Mouse (Mus musculus) ES-E14 (cell line): ENCODE data around the gene B3gat3. TPM values are rescaled to one million over a fixed set of nuclear protein-coding genes. Genes with fewer than 3 reads are reported as not detected.

Experiments used
- DNase-seq: peaks from one replicate; pipeline ENCODE4 v3.0.0-alpha.2; 2013; ENCODE audit warnings: low read depth, low spot score
- H3K27ac ChIP-seq: 2 replicates; pipeline ENCODE4 v1.5.1; 2012; ENCODE audit warnings: low read depth, mild to moderate bottlenecking, low read length, moderate library complexity, mixed read lengths; ENCODE audit not compliant: poor library complexity, insufficient read depth, severe bottlenecking
- H3K36me3 ChIP-seq: 2 replicates; pipeline ENCODE4 v1.6.1; 2012; ENCODE audit warnings: mild to moderate bottlenecking, low read length, moderate library complexity, mixed read lengths; ENCODE audit not compliant: control insufficient read depth, poor library complexity, insufficient read depth, severe bottlenecking
- H3K4me1 ChIP-seq, 2 experiments: fragments of 150-350 bp in 1 of 2; sonication (generic) in 1 of 2; 2 replicates each; pipeline ENCODE4 v1.6.1; 2012; ENCODE audit warnings: low read length in 2 of 2, mild to moderate bottlenecking in 1 of 2, mixed read lengths in 1 of 2; ENCODE audit not compliant: control insufficient read depth in 2 of 2, insufficient read depth in 2 of 2, poor library complexity in 1 of 2
- H3K4me3 ChIP-seq, 2 experiments: fragments of 150-350 bp in 1 of 2; sonication (generic) in 1 of 2; 2 replicates each; pipeline ENCODE4 v1.5.1; 2012; ENCODE audit warnings: low read length in 2 of 2, low read depth in 1 of 2, mild to moderate bottlenecking in 1 of 2, mixed read lengths in 1 of 2; ENCODE audit not compliant: insufficient read depth in 1 of 2, poor library complexity in 1 of 2, severe bottlenecking in 1 of 2
- H3K9ac ChIP-seq: 2 replicates; pipeline ENCODE4 v1.6.1; 2012; ENCODE audit warnings: low read depth, mild to moderate bottlenecking, low read length, mixed read lengths; ENCODE audit not compliant: poor library complexity, insufficient read depth, severe bottlenecking
- H3K9me3 ChIP-seq: fragments of 150-350 bp; sonication (generic); 2 replicates; pipeline ENCODE4 v1.6.1; 2012; ENCODE audit warnings: low read depth, mild to moderate bottlenecking, low read length; ENCODE audit not compliant: control insufficient read depth, insufficient read depth
- ZC3H11A ChIP-seq: IDR thresholded peaks from 2 replicates; pipeline ENCODE4 v1.6.1; 2012; ENCODE audit warnings: low read depth, mild to moderate bottlenecking, inconsistent platforms, low read length, borderline replicate concordance
- ZNF384 ChIP-seq: IDR thresholded peaks from 2 replicates; pipeline ENCODE4 v1.6.1; 2012; ENCODE audit warnings: low read depth, low read length, inconsistent platforms
- in situ Hi-C, 2 experiments: fragments of 600-800 bp; cut with MboI; formaldehyde crosslinking; loops; one replicate each; pipeline ENCODE4 v1.15.1; 2025; ENCODE audit warnings: low sequenced_read_pairs in 2 of 2, inconsistent platforms in 1 of 2; ENCODE audit not compliant: unreplicated experiment in 2 of 2
- total RNA-seq: library from RNA; depleted of rRNA; stranded (reverse); fragments of 300-350 nt; gene quantifications from 2 replicates; pipeline ENCODE4 v1.2.3, GENCODE M21; 2012; rRNA removed

The B3gat3 gene
- total RNA-seq, 1 experiment: 36.8 TPM

GRCm38 (mm10) chr19:8975491-8975890, 55.3 kb downstream of the B3gat3 start:
- Histone ChIP-seq H3K4me3 (no peak overlapping the region), H3K4me1 (peaks cover 0 to 10% of the 10 kb centered on the region in 2 experiments; a peak in 2 of 4 replicates), H3K36me3 (peaks cover 80% of the 10 kb centered on the region), H3K9ac (no peak overlapping the region), H3K27ac (no peak overlapping the region), H3K9me3 (no peaks in the 10 kb centered on the region)
- in situ Hi-C loops: loop anchor here in 1 of 2 experiments (25.0 kb wide), 1 partner anchor 112 kb away; the partner anchor contains the start of gene Scgb1a1
- TF ChIP-seq ZC3H11A: no peak
- DNase-seq: no peak

- H3K27ac ChIP-seq: no peak overlapping the region
- in situ Hi-C loops: loop anchor here in 1 of 2 experiments (25.0 kb wide), 1 partner anchor 111 kb away; the partner anchor contains the start of gene Scgb1a1
- H3K9ac ChIP-seq: no peak overlapping the region
- peaks cover 0 to 10% of the 10 kb centered on the region in 2 experiments; a peak in 2 of 4 replicates for H3K4me1 ChIP-seq
- no peak overlapping the region for H3K4me3 ChIP-seq
- 0 out of 2 replicates have a peak, but pooled peaks have one; percentile 7 for TF ChIP-seq ZC3H11A
- TF ChIP-seq ZNF384: no peak
- peaks cover 73% of the 10 kb centered on the region for H3K36me3 ChIP-seq
- no peak for DNase-seq
- H3K9me3 ChIP-seq: no peaks in the 10 kb centered on the region
Observed at GRCm38 (mm10) chr19:8976535-8976934, 56.4 kb downstream of the B3gat3 start.

Other genes starting within 250 kb of the B3gat3 start
- 354 and 566 TPM in 2 replicates for gene Slc3a2, start 197.0 kb upstream of the B3gat3 start, total RNA-seq
- gene Wdr74, start 184.5 kb upstream of the B3gat3 start, total RNA-seq: 173 and 180 TPM in 2 replicates
- 8.5 and 8.9 TPM in 2 replicates for gene 1700092M07Rik, start 179.7 kb upstream of the B3gat3 start, total RNA-seq
- gene Stx5a, start 179.0 kb upstream of the B3gat3 start, total RNA-seq: 66.3 and 73.2 TPM in 2 replicates
- 99.5 and 101 TPM in 2 replicates for gene Nxf1, start 163.3 kb upstream of the B3gat3 start, total RNA-seq
- 77.3 and 125 TPM in 2 replicates for gene Tmem223, start 149.4 kb upstream of the B3gat3 start, total RNA-seq
- gene Tmem179b, start 145.9 kb upstream of the B3gat3 start, total RNA-seq: 45.9 and 51.2 TPM in 2 replicates
- gene Taf6l, start 134.0 kb upstream of the B3gat3 start, total RNA-seq: 28.6 and 29.4 TPM in 2 replicates
- gene Polr2g, start 121.8 kb upstream of the B3gat3 start, total RNA-seq: 113 and 144 TPM in 2 replicates
- 3.4 TPM in 2 replicates for gene Zbtb3, start 117.8 kb upstream of the B3gat3 start, total RNA-seq
- gene Ttc9c, start 101.0 kb upstream of the B3gat3 start, total RNA-seq: 42.6 and 47.5 TPM in 2 replicates
- gene Hnrnpul2, start 100.4 kb upstream of the B3gat3 start, total RNA-seq: 37.5 and 48.5 TPM in 2 replicates
- gene AC129217.1, start 90.6 kb upstream of the B3gat3 start, total RNA-seq: 1.4 and 2.7 TPM in 2 replicates
- gene Bscl2, start 82.9 kb upstream of the B3gat3 start, total RNA-seq: 62.6 and 79.6 TPM in 2 replicates
- 4.5 TPM in 2 replicates for gene Gng3, start 81.2 kb upstream of the B3gat3 start, total RNA-seq
- gene Lrrn4cl, start 69.6 kb upstream of the B3gat3 start, total RNA-seq: 1.3 and 2.4 TPM in 2 replicates
- gene Ubxn1, start 48.9 kb upstream of the B3gat3 start, total RNA-seq: 207 and 220 TPM in 2 replicates
- gene Uqcc3, start 39.5 kb upstream of the B3gat3 start, total RNA-seq: 75.3 and 83.4 TPM in 2 replicates
- 11.0 and 14.3 TPM in 2 replicates for gene Lbhd1, start 36.6 kb upstream of the B3gat3 start, total RNA-seq
- not detected in 2 replicates for gene Gm49403, start 36.4 kb upstream of the B3gat3 start, total RNA-seq
- gene 1810009A15Rik, start 31.5 kb upstream of the B3gat3 start, total RNA-seq: 146 and 214 TPM in 2 replicates
- not detected in 2 replicates for gene Gm49416, start 31.4 kb upstream of the B3gat3 start, total RNA-seq
- 54.0 and 59.3 TPM in 2 replicates for gene Ints5, start 27.4 kb upstream of the B3gat3 start, total RNA-seq
- 321 and 436 TPM in 2 replicates for gene Ganab, start 22.3 kb upstream of the B3gat3 start, total RNA-seq
- 3.6 and 4.0 TPM in 2 replicates for gene Rom1, start 9.0 kb downstream of the B3gat3 start, total RNA-seq
- gene Eml3, start 9.2 kb downstream of the B3gat3 start, total RNA-seq: 20.6 and 22.2 TPM in 2 replicates
- gene Mta2, start 21.5 kb downstream of the B3gat3 start, total RNA-seq: 89.8 and 92.9 TPM in 2 replicates
- 42.6 and 49.6 TPM in 2 replicates for gene Tut1, start 33.5 kb downstream of the B3gat3 start, total RNA-seq
- 1,417 and 1,811 TPM in 2 replicates for gene Eef1g, start 46.7 kb downstream of the B3gat3 start, total RNA-seq
- gene Ahnak, start 68.9 kb downstream of the B3gat3 start, total RNA-seq: 102 and 155 TPM in 2 replicates
- gene Scgb1a1, start 167.6 kb downstream of the B3gat3 start, total RNA-seq: not detected in 2 replicates
- 14.4 and 17.2 TPM in 2 replicates for gene Asrgl1, start 215.3 kb downstream of the B3gat3 start, total RNA-seq